Mouse (Mus musculus) embryonic facial prominence, embryonic 14.5 days (tissue): Measurements from ENCODE around the gene Cdkn2aipnl. TPM values are rescaled to one million over a fixed set of nuclear protein-coding genes. Genes with fewer than 3 reads are reported as not detected.

Experiments
- ATAC-seq: fragments of 200-750 bp; cut with Nextera tagmentation; 2 replicates; pipeline ENCODE4 v1.8.0; 2017; ENCODE audit warnings: low read depth, moderate number of reproducible peaks, moderate TSS enrichment
- DNase-seq: peaks from one replicate; pipeline ENCODE4 v3.0.0-alpha.2; 2015; ENCODE audit warnings: low spot score
- H3K27ac ChIP-seq: fragments of 300-500 bp; sonication (generic); replicated peaks from 2 replicates; pipeline ENCODE4 v1.5.1; 2014; ENCODE audit warnings: low read depth, mild to moderate bottlenecking, low read length, moderate library complexity
- H3K27me3 ChIP-seq: fragments of 300-500 bp; sonication (generic); replicated peaks from 2 replicates; pipeline ENCODE4 v1.6.1; 2014; ENCODE audit warnings: low read length; ENCODE audit not compliant: control insufficient read depth, insufficient read depth
- H3K36me3 ChIP-seq: fragments of 300-500 bp; sonication (generic); 2 replicates; pipeline ENCODE4 v1.6.1; 2014; ENCODE audit warnings: low read length, mixed read lengths; ENCODE audit not compliant: control insufficient read depth, insufficient read depth
- H3K4me1 ChIP-seq: fragments of 300-500 bp; sonication (generic); 2 replicates; pipeline ENCODE4 v1.6.1; 2014; ENCODE audit warnings: antibody characterized with exemption, low read length; ENCODE audit not compliant: control insufficient read depth, insufficient read depth
- H3K4me2 ChIP-seq: fragments of 300-500 bp; sonication (generic); 2 replicates; pipeline ENCODE4 v1.6.1; 2014; ENCODE audit warnings: low read depth, mild to moderate bottlenecking, low read length, moderate library complexity, mixed read lengths
- H3K4me3 ChIP-seq: fragments of 300-500 bp; sonication (generic); 2 replicates; pipeline ENCODE4 v1.5.1; 2014; ENCODE audit warnings: low read depth, mild to moderate bottlenecking, low read length
- H3K9ac ChIP-seq: fragments of 300-500 bp; sonication (generic); 2 replicates; pipeline ENCODE4 v1.6.1; 2014; ENCODE audit warnings: low read depth, mild to moderate bottlenecking, low read length, moderate library complexity, mixed read lengths
- H3K9me3 ChIP-seq: fragments of 300-500 bp; sonication (generic); 2 replicates; pipeline ENCODE4 v1.6.1; 2016; ENCODE audit warnings: low read length; ENCODE audit not compliant: control insufficient read depth
- WGBS: fragments of 180-500 bp; shearing (Covaris S2); extraction: QIAGEN DNeasy Blood & Tissue Kit; methylation state at CpG from one replicate; pipeline ENCODE4 v1.1.7; 2014; 5-methylcytosine and 5-hydroxymethylcytosine counted together
- polyA plus RNA-seq: library from polyadenylated mRNA; unstranded; fragments of >200 nt; fragmentation: Nextera tagmentation; extraction: Ambion mirVana; gene quantifications from 2 replicates; pipeline ENCODE4 v1.2.1, GENCODE M21; 2014

Cdkn2aipnl gene
- polyA plus RNA-seq, 1 experiment from 2014 or later: 80.1 TPM

GRCm38 (mm10) chr11:52003772-52004528 lies 36.5 kb downstream of the Cdkn2aipnl start, which contains the start of gene Cdkl3:
Cdkl3 (plus strand) TSS chr11:52004221.
- Histone ChIP-seq H3K27ac (peak within 1 kb of the TSS; percentile 95), H3K4me1 (peaks cover 7% of the 10 kb centered on the region), H3K4me2 (peak within 1 kb of the TSS; percentile 73), H3K9me3 (no peaks in the 10 kb centered on the region), H3K4me3 (peak within 1 kb of the TSS; percentile 82), H3K36me3 (no peaks in the 10 kb centered on the region), H3K9ac (peak within 1 kb of the TSS; percentile 85), H3K27me3 (no peaks in the 10 kb centered on the region)
- peak; percentile 92 for ATAC-seq
- peak; percentile 99 for DNase-seq
- 6% methylated on average over 30 of the region's 51 CpGs for WGBS

- no peak for ATAC-seq
These were observed 38.1 kb downstream of the Cdkn2aipnl start for GRCm38 (mm10) chr11:52005586-52005985.

GRCm38 (mm10) chr11:52011011-52011410 lies 43.5 kb downstream of the Cdkn2aipnl start:
- no peak overlapping the region for H3K4me3 ChIP-seq
- no peaks in the 10 kb centered on the region for H3K4me1 ChIP-seq
- no peak for ATAC-seq
- H3K36me3 ChIP-seq: no peaks in the 10 kb centered on the region
- H3K4me2 ChIP-seq: no peak overlapping the region
- no peak for DNase-seq
- WGBS: 89% methylated on average over 11 of the region's 11 CpGs
- no peaks in the 10 kb centered on the region for H3K9me3 ChIP-seq
- H3K27ac ChIP-seq: no peak overlapping the region
- H3K9ac ChIP-seq: no peak overlapping the region
- no peaks in the 10 kb centered on the region for H3K27me3 ChIP-seq

More at GRCm38 (mm10) chr11:52005586-52005985, 38.1 kb downstream of the Cdkn2aipnl start:
- Histone ChIP-seq H3K9ac (no peak overlapping the region), H3K27ac (no peak overlapping the region), H3K9me3 (no peaks in the 10 kb centered on the region), H3K27me3 (no peaks in the 10 kb centered on the region), H3K4me1 (peaks cover 7% of the 10 kb centered on the region), H3K4me3 (no peak overlapping the region), H3K4me2 (no peak overlapping the region), H3K36me3 (no peaks in the 10 kb centered on the region)
- 69% methylated on average over 2 of the region's 2 CpGs for whole genome bisulfite sequencing
- no peak for DNase-seq

- Histone ChIP-seq H3K27me3 (no peaks in the 10 kb centered on the region), H3K9me3 (no peaks in the 10 kb centered on the region), H3K36me3 (no peaks in the 10 kb centered on the region), H3K4me3 (no peak overlapping the region), H3K4me2 (no peak overlapping the region), H3K9ac (no peak overlapping the region), H3K27ac (no peak overlapping the region), H3K4me1 (no peaks in the 10 kb centered on the region)
- DNase-seq: no peak
- WGBS: 77% methylated on average over 5 of the region's 5 CpGs
- no peak for ATAC-seq
These were observed 44.1 kb downstream of the Cdkn2aipnl start for GRCm38 (mm10) chr11:52011541-52011940.

GRCm38 (mm10) chr11:52018217-52018616 lies 50.8 kb downstream of the Cdkn2aipnl start:
- H3K9me3 ChIP-seq: no peaks in the 10 kb centered on the region
- DNase-seq (no peak), ATAC-seq (no peak)
- 77% methylated on average over 9 of the region's 9 CpGs for WGBS
- H3K4me2 ChIP-seq: no peak overlapping the region
- no peak overlapping the region for H3K4me3 ChIP-seq
- H3K4me1 ChIP-seq: no peaks in the 10 kb centered on the region
- no peaks in the 10 kb centered on the region for H3K27me3 ChIP-seq
- H3K9ac ChIP-seq: no peak overlapping the region
- H3K36me3 ChIP-seq: no peaks in the 10 kb centered on the region
- H3K27ac ChIP-seq: no peak overlapping the region

Other genes with a start within 250 kb of the Cdkn2aipnl start
- 17.1 and 17.7 TPM in 2 replicates for gene Sec24a, start 204.0 kb upstream of the Cdkn2aipnl start, polyA plus RNA-seq
- 112 and 113 TPM in 2 replicates for gene Sar1b, start 204.0 kb upstream of the Cdkn2aipnl start, polyA plus RNA-seq
- 1.1 and 1.4 TPM in 2 replicates for gene Jade2, start 110.0 kb upstream of the Cdkn2aipnl start, polyA plus RNA-seq
- gene Ube2b, start 33.1 kb downstream of the Cdkn2aipnl start, polyA plus RNA-seq: 160 and 165 TPM in 2 replicates
- gene Cdkl3, start 36.6 kb downstream of the Cdkn2aipnl start, polyA plus RNA-seq: 10.0 and 10.2 TPM in 2 replicates
- gene Ppp2ca, start 131.0 kb downstream of the Cdkn2aipnl start, polyA plus RNA-seq: 91.2 and 95.4 TPM in 2 replicates
- not detected in 2 replicates for gene Olfr1373, start 177.9 kb downstream of the Cdkn2aipnl start, polyA plus RNA-seq
- not detected in 2 replicates for gene Olfr1371, start 246.3 kb downstream of the Cdkn2aipnl start, polyA plus RNA-seq